Mouse (Mus musculus) hindbrain, embryonic 14.5 days (tissue): ENCODE measurements around the gene Slfn14. TPM values are rescaled to one million over a fixed set of nuclear protein-coding genes. Genes with fewer than 3 reads are reported as not detected.

Source experiments
- ATAC-seq: fragments of 200-750 bp; cut with Nextera tagmentation; 2 replicates; pipeline ENCODE4 v1.8.0; 2017; ENCODE audit warnings: moderate number of reproducible peaks, mild to moderate bottlenecking, moderate TSS enrichment, moderate library complexity; ENCODE audit not compliant: low FRiP score
- DNase-seq: peaks from one replicate; pipeline ENCODE4 v3.0.0-alpha.2; 2015; ENCODE audit warnings: low spot score
- H3K27ac ChIP-seq: fragments of 300-500 bp; sonication (generic); 2 replicates; pipeline ENCODE4 v1.5.1; 2014; ENCODE audit warnings: mild to moderate bottlenecking, moderate library complexity
- H3K27me3 ChIP-seq: fragments of 300-500 bp; sonication (generic); 2 replicates; pipeline ENCODE4 v1.6.1; 2014; ENCODE audit warnings: mild to moderate bottlenecking, low read length, mixed read lengths; ENCODE audit not compliant: control insufficient read depth, insufficient read depth
- H3K36me3 ChIP-seq: fragments of 300-500 bp; sonication (generic); replicated peaks from 2 replicates; pipeline ENCODE4 v1.6.1; 2014; ENCODE audit not compliant: control insufficient read depth, insufficient read depth
- H3K4me1 ChIP-seq: fragments of 300-500 bp; sonication (generic); replicated peaks from 2 replicates; pipeline ENCODE4 v1.6.1; 2014; ENCODE audit warnings: antibody characterized with exemption, low read length, mixed read lengths; ENCODE audit not compliant: control insufficient read depth, insufficient read depth
- H3K4me2 ChIP-seq: fragments of 300-500 bp; sonication (generic); replicated peaks from 2 replicates; pipeline ENCODE4 v1.6.1; 2014; ENCODE audit warnings: mild to moderate bottlenecking, moderate library complexity
- H3K4me3 ChIP-seq: fragments of 300-500 bp; sonication (generic); replicated peaks from 2 replicates; pipeline ENCODE4 v1.5.1; 2014; ENCODE audit warnings: mild to moderate bottlenecking, low read length
- H3K9ac ChIP-seq: fragments of 300-500 bp; sonication (generic); 2 replicates; pipeline ENCODE4 v1.6.1; 2014
- H3K9me3 ChIP-seq: fragments of 300-500 bp; sonication (generic); 2 replicates; pipeline ENCODE4 v1.6.1; 2016; ENCODE audit warnings: low read length; ENCODE audit not compliant: control insufficient read depth
- WGBS: fragments of 180-500 bp; shearing (Covaris S2); extraction: QIAGEN DNeasy Blood & Tissue Kit; methylation state at CpG from one replicate; pipeline ENCODE4 v1.1.7; 2014; 5-methylcytosine and 5-hydroxymethylcytosine counted together
- polyA plus RNA-seq: library from polyadenylated mRNA; unstranded; fragments of >200 nt; fragmentation: Nextera tagmentation; extraction: Ambion mirVana; gene quantifications from 2 replicates; pipeline ENCODE4 v1.2.1, GENCODE M21; 2014

Slfn14 gene
- polyA plus RNA-seq, 1 experiment from 2014 or later = not detected

DNA sequence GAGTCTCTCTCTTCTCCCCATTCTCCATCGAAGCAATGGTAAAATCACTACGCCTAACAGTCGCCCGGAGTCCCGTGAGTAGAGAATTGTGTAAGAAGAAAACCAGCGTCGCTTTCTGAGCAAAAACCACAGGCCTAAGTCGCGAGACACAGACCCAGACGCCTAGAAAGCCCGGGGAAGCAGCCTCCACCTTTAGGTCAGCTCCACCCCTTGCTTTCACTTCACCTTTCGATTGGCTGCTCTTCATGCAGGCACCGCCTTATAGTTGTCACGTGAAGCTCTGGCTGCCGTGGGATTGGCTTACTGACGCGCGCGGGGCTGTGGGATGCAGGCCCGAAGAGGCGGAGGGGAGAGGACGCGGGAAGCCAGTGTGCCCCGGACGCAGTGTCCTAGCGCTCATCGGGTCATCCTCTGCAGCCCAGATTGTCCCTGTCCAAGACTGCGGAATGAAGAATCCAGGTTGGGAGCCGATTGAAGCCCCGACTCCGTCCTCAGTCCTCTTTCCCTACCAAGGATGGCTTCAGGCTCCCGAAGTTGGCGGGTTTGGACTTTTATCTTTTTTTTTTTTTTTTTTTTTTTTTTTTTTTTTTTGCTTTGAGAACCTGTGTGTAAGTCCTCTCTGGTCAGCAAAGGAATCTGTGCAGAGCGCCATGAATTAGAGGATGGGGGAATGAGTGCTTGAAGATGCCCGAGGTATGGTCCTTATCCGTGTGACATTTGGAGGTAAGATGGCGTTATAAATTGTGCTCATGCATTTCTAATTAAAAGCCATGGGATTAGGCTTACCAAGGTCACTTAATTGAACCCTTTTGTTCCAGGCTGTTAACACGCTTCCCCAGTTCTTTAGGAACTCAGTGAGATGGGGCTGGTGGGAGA, 5.1 kb upstream of the Slfn14 start:
- H3K27me3 ChIP-seq = no peaks in the 10 kb centered on the region
- peak; percentile 100 for ATAC-seq
- H3K4me1 ChIP-seq = peaks cover 29% of the 10 kb centered on the region
- peak overlapping the region; percentile 64 for H3K4me3 ChIP-seq
- H3K27ac ChIP-seq = peak overlapping the region; percentile 82
- peak overlapping the region; percentile 94 for H3K4me2 ChIP-seq
- WGBS = under 1% methylated on average over 38 of the region's 38 CpGs
- no peaks in the 10 kb centered on the region for H3K9me3 ChIP-seq
- H3K36me3 ChIP-seq = peaks cover 17% of the 10 kb centered on the region
- H3K9ac ChIP-seq = peak overlapping the region; percentile 74
- DNase-seq = peak; percentile 91

GRCm38 (mm10) chr11:83289633-83290032, 3.1 kb upstream of the Slfn14 start:
- H3K4me1 ChIP-seq = peaks cover 29% of the 10 kb centered on the region
- DNase-seq = no peak
- H3K4me2 ChIP-seq = no peak overlapping the region
- H3K9me3 ChIP-seq = no peaks in the 10 kb centered on the region
- H3K27me3 ChIP-seq = no peaks in the 10 kb centered on the region
- H3K9ac ChIP-seq = no peak overlapping the region
- H3K36me3 ChIP-seq = no peaks in the 10 kb centered on the region; the same call in 1 of the 2 replicates
- H3K4me3 ChIP-seq = no peak overlapping the region
- no peak overlapping the region for H3K27ac ChIP-seq
- no peak for ATAC-seq
- WGBS = 81% methylated on average over 2 of the region's 2 CpGs

DNA sequence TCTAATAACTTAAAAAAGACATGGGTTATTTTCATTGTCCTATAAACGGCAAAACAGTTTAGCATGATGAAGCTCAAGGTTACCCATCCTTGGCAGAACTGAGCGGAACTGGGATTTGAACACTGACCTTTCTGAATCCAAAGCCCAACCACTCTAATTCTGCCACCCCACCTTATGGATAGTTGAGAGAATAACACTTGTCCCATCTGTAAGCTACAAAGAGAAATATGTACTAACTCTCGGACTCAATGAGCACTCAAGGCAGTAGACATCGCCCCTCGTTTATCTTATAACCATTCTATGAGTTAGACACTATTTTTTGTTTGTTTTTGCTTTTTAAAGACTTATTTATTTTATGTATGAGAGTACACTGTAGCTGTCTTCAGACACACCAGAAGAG, 2.5 kb upstream of the Slfn14 start:
- no peaks in the 10 kb centered on the region; the same call in 1 of the 2 replicates for H3K36me3 ChIP-seq
- no peaks in the 10 kb centered on the region for H3K9me3 ChIP-seq
- ATAC-seq = no peak
- no peak overlapping the region for H3K4me2 ChIP-seq
- H3K27ac ChIP-seq = no peak overlapping the region
- H3K4me1 ChIP-seq = peaks cover 26% of the 10 kb centered on the region
- no peak overlapping the region for H3K4me3 ChIP-seq
- H3K9ac ChIP-seq = no peak overlapping the region
- no peak for DNase-seq
- 91% methylated on average over 5 of the region's 5 CpGs for WGBS
- no peaks in the 10 kb centered on the region for H3K27me3 ChIP-seq

- Histone ChIP-seq H3K27me3 (no peaks in the 10 kb centered on the region), H3K9ac (no peak overlapping the region), H3K36me3 (no peaks in the 10 kb centered on the region), H3K4me2 (no peak overlapping the region), H3K4me3 (no peak overlapping the region), H3K9me3 (no peaks in the 10 kb centered on the region), H3K27ac (no peak overlapping the region), H3K4me1 (peaks cover under 1% of the 10 kb centered on the region; the same call in 1 of the 2 replicates)
- DNase-seq = no peak
- no peak for ATAC-seq
- 91% methylated on average over 4 of the region's 4 CpGs for WGBS
Observed at GRCm38 (mm10) chr11:83285627-83286026, 899 bp downstream of the Slfn14 start.

DNA sequence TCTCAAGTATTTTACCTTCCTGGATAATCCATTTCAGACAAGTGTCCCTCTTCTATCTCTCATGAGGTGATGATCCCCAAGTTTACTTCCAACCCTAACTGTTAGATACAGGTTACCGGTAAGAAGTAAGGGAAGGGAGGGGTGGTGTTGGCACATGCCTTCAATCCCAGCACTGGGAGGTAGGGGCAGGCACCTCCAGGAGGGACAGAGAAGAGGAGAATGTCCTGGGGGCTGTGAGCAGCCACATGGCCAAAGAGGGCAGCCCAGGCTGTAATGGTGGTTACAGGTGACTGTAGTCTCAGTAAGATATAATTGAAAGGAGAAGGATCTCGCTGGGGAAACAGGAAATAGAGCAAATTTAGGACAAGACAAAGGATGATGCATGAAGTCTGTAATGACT, 4.4 kb downstream of the Slfn14 start:
- Histone ChIP-seq H3K4me3 (no peak overlapping the region), H3K4me1 (no peaks in the 10 kb centered on the region), H3K9ac (no peak overlapping the region), H3K9me3 (no peaks in the 10 kb centered on the region), H3K36me3 (no peaks in the 10 kb centered on the region), H3K4me2 (no peak overlapping the region), H3K27ac (no peak overlapping the region), H3K27me3 (no peaks in the 10 kb centered on the region)
- no peak for ATAC-seq
- WGBS = 62% methylated on average over 2 of the region's 2 CpGs
- DNase-seq = no peak

DNA sequence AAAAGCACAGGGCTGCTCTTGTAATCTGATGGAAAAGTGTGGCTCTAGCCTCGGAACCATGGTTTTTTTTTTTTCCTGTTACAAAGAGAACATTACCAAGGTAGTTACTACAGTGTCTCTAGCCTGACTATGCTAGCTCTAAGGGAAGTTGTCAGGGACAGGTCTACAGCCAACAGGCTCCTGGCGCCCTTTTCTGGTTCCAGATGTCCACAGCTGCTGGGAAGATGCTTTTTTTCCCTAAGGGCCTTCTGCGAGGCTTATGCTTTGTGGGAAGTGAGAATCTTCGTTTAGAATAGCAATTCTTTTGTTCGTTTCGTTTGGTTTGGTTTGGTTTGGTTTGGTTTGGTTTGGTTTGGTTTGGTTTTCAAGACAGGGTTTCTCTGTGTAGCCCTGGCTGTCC, 6.8 kb downstream of the Slfn14 start:
- DNase-seq (no peak), ATAC-seq (no peak)
- no peaks in the 10 kb centered on the region for H3K36me3 ChIP-seq
- no peak overlapping the region for H3K9ac ChIP-seq
- no peak overlapping the region for H3K27ac ChIP-seq
- 82% methylated on average over 6 of the region's 6 CpGs for WGBS
- H3K27me3 ChIP-seq = no peaks in the 10 kb centered on the region
- no peaks in the 10 kb centered on the region for H3K4me1 ChIP-seq
- no peak overlapping the region for H3K4me3 ChIP-seq
- no peak overlapping the region for H3K4me2 ChIP-seq
- no peaks in the 10 kb centered on the region for H3K9me3 ChIP-seq

DNA sequence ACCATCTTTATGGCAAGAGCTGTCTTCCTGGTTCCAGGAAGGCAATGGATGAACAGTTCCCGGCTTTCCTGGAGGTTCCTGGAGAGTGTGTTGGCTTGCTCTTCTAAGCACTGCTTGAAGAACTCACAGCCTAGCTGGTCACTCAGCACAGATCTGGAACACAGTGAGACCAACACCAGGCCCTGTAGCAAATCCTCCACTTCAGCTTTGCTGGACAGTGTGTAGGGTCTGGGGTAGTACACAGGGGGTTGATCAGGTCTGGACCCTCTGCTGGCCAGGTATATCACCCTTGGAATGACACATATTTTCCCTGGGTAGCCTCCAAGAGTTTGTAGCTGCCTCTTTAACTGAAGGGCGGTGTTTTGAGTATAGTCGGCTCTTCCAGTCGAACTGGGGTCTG, 7.5 kb downstream of the Slfn14 start:
- no peak for ATAC-seq
- Histone ChIP-seq H3K9ac (no peak overlapping the region), H3K27me3 (no peaks in the 10 kb centered on the region), H3K4me1 (no peaks in the 10 kb centered on the region), H3K36me3 (no peaks in the 10 kb centered on the region), H3K27ac (no peak overlapping the region), H3K4me2 (no peak overlapping the region), H3K4me3 (no peak overlapping the region), H3K9me3 (no peaks in the 10 kb centered on the region)
- 86% methylated on average over 4 of the region's 4 CpGs for WGBS
- DNase-seq = no peak

GRCm38 (mm10) chr11:83276251-83276650, 10.3 kb downstream of the Slfn14 start:
- no peak for DNase-seq
- Histone ChIP-seq H3K27ac (no peak overlapping the region), H3K36me3 (no peaks in the 10 kb centered on the region), H3K4me1 (no peaks in the 10 kb centered on the region), H3K9me3 (no peaks in the 10 kb centered on the region), H3K27me3 (no peaks in the 10 kb centered on the region), H3K4me3 (no peak overlapping the region), H3K9ac (no peak overlapping the region), H3K4me2 (no peak overlapping the region)
- 68% methylated on average over 7 of the region's 7 CpGs for WGBS
- ATAC-seq = no peak

GRCm38 (mm10) chr11:83271951-83272843, 14.3 kb downstream of the Slfn14 start:
- no peak overlapping the region for H3K9ac ChIP-seq
- no peaks in the 10 kb centered on the region for H3K9me3 ChIP-seq
- peak overlapping the region; percentile 86 for H3K27ac ChIP-seq
- ATAC-seq (no peak), DNase-seq (peak; percentile 32)
- no peaks in the 10 kb centered on the region for H3K27me3 ChIP-seq
- H3K4me2 ChIP-seq = peak overlapping the region; percentile 53
- no peak overlapping the region for H3K4me3 ChIP-seq
- no peaks in the 10 kb centered on the region; the same call in 1 of the 2 replicates for H3K4me1 ChIP-seq
- 19% methylated on average over 2 of the region's 2 CpGs for WGBS
- no peaks in the 10 kb centered on the region for H3K36me3 ChIP-seq
